Comparison of ENCODE assay signal across 14 mouse cellular contexts in the genomic region with DNA sequence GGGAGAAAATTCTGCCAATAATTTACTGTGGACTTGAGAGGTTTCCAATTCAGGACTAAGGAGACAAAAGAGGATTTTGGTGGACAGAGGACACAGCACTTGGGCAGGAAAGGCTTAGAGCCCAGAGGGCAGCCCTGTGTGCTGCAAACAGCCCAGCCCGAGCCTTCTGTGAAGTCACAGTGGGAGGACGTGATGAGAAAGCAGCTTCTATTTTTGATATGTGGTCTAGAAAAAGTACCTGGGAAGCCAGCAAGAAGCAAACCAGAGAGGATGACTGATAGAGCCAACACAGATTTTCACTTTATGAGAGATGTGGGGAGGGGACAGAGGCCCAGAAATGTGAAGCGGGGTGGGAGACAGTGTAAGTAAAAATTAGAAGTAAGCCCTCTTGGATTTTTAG.
A peak's percentile ranks its signal among the peaks of the same experiment; 100 is the strongest.
DNase-seq lines count a peak whose midpoint lies in the region; ATAC-seq lines count a peak whose summit lies in the region.
"Had no signal": no experiment of that assay in that cellular context is flagged by ENCODE, and none has a peak within 500 bp of the region (broad histone marks: within the 10 kb centered on the region; RNA-seq: fewer than 3 reads in every experiment).

No protein-coding gene starts in this region.

- no peak for DNase-seq in cerebellum, postnatal 4 days (ENCODE audit: low spot score in 2 of 2)
- peak; percentile 50 for DNase-seq in right cerebral cortex, adult 18-20 months
- DNase-seq in right cerebral cortex, postnatal 14 days = no peak
- peak; percentile 16 to 30 for DNase-seq in cerebellum, postnatal 10 days
- DNase-seq in right cerebral cortex, postnatal 36 days (ENCODE audit: low spot score in 2 of 2) = peak; percentile 11 to 42
- DNase-seq in lung, adult 18-20 months = no peak
- no peak for DNase-seq in adrenal gland, adult 8-10 months
- DNase-seq: adrenal gland, postnatal 36 days; embryo, embryonic 11 days; heart, adult 2 months; heart, postnatal 36 days had no signal

- ATAC-seq in cerebellum, adult (ENCODE audit: insufficient number of reproducible peaks, low FRiP score, low TSS enrichment) = peak; percentile 75
- ATAC-seq: forebrain, embryonic 15.5 days; Patski had no signal

Comparison
In these comparisons a context has a peak if more than half of its experiments do, and no peak if none do; other contexts are left out.
1. DNase-seq: peak in right cerebral cortex, adult 18-20 months (single experiment), cerebellum, postnatal 10 days (2 of 2) and right cerebral cortex, postnatal 36 days (2 of 2); none in cerebellum, postnatal 4 days (0 of 2), right cerebral cortex, postnatal 14 days (single experiment), lung, adult 18-20 months (0 of 2) and adrenal gland, adult 8-10 months (single experiment).